Comparison of ENCODE assay signal across 8 mouse cellular contexts in the genomic region with DNA sequence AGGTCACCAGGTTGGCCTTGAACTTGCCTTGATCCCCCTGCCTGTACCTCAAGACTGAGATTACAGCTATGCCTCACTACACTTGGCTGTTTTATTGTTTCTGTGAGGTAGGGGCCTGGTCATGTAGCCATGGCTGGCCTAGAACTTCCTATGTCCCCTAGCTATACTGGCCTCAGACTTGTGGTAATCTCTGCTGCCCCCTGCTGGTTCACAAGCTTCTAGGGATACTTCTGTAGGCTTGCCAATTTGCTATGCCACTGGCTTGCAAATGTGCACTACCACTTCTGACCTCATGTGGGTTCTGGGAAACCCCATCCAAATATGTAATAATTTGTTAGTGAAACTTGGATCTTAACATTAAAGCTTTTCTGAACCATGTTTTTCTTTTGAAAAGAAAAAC.
DNase-seq lines count a peak whose midpoint lies in the region; ATAC-seq and TF ChIP-seq lines count a peak whose summit lies in the region.

No protein-coding gene starts in this region.

- H3K27me3 ChIP-seq in midbrain, postnatal 0 days (ENCODE audit: insufficient read depth, low read length) = no peaks in the 10 kb centered on the region

- no peak overlapping the region for H3K27ac ChIP-seq in midbrain, postnatal 0 days (ENCODE audit: low read depth, low read length)

- TF ChIP-seq CTCF in midbrain, postnatal 0 days (IDR thresholded peaks at IDR 0.05) = peak; percentile 66

- H3K4me3 ChIP-seq in midbrain, postnatal 0 days (ENCODE audit: low read depth, low read length) = no peak overlapping the region

- no peak overlapping the region for H3K9ac ChIP-seq in midbrain, postnatal 0 days (replicated peaks; ENCODE audit: low read length, poor library complexity, severe bottlenecking)

- intact Hi-C loops in left cerebral cortex, postnatal 10 days (cut with DNase I) = no loop called here

- no peaks in the 10 kb centered on the region for H3K36me3 ChIP-seq in midbrain, postnatal 0 days (ENCODE audit: insufficient read depth, low read length)

- peak; percentile 45; the same call in 1 of the 2 replicates for ATAC-seq in cerebellum, adult (ENCODE audit: insufficient number of reproducible peaks, low FRiP score, low TSS enrichment)
- no peak for ATAC-seq in midbrain, postnatal 0 days (ENCODE audit: low FRiP score)

- no peaks in the 10 kb centered on the region for H3K4me1 ChIP-seq in midbrain, postnatal 0 days (ENCODE audit: insufficient read depth, low read length)

- DNase-seq in cerebellum, adult 11-12 months = no peak
- DNase-seq in c-Kit-positive CD71-positive TER-119-positive erythroid progenitor cells, embryonic 14.5 days (ENCODE audit: low spot score) = peak; percentile 47
- DNase-seq in frontal cortex, postnatal 25 days (ENCODE audit: low spot score in 2 of 2) = peak; percentile 35 to 41
- DNase-seq in hindlimb bud, embryonic 11.5 days (ENCODE audit: extremely low spot score, low read depth, low spot score) = peak; percentile 66
- peak; percentile 38 to 79 for DNase-seq in left cerebral cortex, postnatal 10 days (ENCODE audit: extremely low spot score in 1 of 2, low spot score in 2 of 2)
- peak; percentile 63 for DNase-seq in midbrain, postnatal 0 days (ENCODE audit: low spot score)
- DNase-seq in spleen, postnatal 36 days (ENCODE audit: low spot score in 2 of 2) = peak; percentile 35 to 47

- H3K9me3 ChIP-seq in midbrain, postnatal 0 days (ENCODE audit: low read length) = no peaks in the 10 kb centered on the region

- H3K4me2 ChIP-seq in midbrain, postnatal 0 days (ENCODE audit: low read depth, low read length, poor library complexity, severe bottlenecking) = no peak overlapping the region
